Mouse (Mus musculus) spleen, adult 12 weeks (tissue): Measurements from ENCODE around the gene Nln.

Source experiments
- DNase-seq: peaks from one replicate; pipeline ENCODE4 v3.0.0; 2022; ENCODE audit warnings: low spot score

Nln gene

DNA sequence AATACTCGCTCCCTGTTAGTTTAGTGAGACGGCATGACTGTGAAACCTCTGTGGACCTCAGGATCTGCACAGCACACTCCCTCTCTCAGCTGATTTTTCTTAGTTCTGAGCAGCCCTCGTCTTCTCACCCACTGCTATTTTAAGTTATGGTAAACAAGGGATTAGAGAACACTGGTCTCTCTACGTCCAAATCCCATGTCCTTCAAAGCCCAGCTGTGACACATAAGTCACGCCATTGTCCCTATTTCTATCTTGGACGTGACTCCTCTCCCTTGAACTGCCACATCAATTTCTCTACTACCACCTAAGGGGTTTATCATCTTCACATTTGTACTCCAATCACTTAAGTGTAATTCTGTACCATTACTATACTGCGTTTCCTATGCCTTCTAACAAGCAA, 13.5 kb downstream of the Nln start:
- no peak for DNase-seq

DNA sequence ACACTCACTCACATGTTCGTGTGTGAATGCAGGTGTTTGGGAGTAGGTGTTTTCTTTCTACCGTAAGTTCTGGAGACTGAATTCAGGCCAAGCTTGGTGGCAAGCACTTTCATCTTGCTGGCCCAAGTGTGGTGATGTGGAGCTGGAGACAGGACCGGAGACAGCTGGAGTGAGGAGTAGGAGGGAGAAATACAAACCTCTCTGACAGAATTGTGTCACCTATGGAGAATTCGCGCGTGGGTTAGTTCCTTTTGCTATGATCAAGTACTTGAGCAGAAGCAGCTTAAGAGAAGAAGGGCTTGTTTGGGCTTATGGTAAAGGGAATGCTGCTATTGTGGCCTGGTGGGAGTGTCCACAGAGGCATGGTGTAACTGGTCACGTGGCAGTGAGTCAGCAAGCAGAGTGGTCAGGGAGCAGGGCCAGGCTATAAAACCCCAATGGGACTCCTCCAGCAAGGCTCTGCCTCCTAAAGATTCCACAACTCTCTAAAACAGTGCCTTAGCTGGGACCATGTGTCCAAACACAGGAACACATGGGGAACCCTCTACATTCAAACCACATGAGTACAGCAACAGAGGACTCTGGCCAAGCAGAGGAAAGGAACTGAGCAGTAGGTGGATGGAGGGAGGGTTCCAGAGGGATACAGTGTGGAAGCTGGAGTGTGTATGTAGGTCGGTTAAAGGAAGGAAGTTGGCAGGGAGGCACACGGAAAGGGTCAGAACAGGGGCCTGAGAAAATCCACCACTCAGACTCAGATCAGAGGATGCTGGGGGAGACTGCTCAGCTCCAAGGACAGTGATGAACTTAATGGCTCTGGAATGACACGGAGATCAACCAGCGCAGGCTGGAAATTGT, 14.7 kb downstream of the Nln start:
- DNase-seq = no peak

DNA sequence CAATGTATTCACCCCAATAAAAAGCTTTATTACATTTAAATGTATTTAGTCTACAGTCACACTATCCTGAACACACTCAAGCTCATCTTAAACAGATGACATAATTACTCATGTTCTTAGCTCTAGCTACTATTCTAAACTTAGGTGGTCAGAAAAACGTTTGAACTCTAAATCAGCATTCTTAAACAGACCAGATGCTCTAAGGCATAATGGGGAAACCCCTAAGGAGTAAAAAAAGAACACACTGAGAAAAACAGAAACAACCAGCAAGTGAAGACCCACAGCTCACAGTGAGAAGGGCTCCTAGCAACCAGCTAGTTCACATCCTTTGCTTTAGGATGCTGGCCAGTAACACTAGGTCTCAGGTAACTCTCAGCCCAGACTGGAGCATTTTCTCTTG, 17.7 kb downstream of the Nln start:
- no peak for DNase-seq

DNA sequence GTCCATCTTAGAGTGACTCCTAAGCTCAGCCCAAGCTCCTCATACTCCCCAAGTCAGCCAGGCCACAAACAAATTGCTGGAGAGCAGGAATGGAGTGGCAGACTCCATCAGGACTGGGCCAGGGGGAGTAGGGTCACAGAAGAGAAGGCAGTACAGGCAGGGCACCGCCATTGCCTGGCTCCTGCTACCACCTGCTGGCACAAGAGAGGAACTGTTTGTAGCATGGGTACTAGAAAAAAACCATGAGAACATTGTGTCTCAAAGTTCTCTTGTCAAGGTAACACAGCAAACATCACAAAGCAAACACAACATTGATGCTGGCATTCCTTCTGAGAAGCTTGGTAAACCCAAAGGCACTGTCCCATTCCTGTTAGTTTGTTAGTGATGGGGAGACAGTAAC, 20.0 kb downstream of the Nln start:
- DNase-seq = peak; percentile 4

DNA sequence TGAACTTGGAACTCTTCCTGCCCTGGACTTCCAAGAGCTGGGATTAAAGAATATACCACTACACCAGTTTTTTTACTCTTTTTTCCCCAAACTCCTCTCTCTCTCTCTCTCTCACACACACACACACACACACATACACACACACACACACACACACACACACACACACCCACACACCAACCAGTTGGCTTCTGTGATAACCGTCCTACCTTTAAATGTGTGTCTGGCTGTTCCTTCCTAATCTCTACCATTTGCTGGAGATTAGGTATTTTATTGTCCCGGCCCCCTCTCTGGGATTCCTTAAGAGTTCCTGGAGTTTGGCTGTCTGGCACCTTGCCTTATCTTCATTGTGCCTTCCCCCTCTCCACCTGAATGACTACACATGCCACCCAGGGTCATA, 24.8 kb downstream of the Nln start:
- DNase-seq = no peak

DNA sequence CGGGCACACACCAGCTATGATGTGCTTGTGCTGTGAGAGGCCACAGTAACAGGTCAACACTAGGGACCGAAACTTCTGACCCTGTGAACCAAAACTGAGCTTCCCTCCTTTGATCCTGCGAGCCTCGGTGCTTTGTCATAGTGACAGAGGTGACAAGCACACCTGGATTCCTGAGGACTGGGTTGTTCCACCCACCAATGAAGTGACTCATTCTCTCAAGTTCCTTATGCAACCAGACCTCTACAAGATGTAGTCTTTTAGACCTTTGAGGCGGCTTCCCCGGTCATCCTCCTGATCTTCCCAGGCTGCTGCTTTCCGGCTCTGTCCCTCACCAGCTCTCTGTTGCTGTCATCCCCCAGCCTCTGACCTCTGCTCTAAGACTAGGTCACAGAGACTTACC, 26.9 kb downstream of the Nln start:
- no peak for DNase-seq

DNA sequence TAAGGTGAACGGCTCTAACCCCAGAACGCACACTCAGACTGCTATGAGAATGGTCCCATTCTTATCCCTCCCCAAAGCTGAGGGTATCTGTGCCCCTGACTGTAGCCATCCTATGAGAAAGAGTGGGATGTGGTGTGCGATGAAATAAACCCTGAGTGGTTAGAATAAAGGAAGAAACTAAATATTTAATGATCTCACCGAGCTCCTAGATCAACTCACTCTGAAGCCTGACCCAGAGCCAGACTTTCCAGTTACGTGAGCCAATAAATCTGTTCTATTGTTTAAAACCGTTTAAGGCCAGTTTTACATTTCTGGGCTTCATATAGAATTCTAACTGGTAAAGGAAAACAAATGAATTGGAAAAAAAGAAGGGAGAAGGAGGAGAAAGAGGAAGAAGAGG, 32.4 kb downstream of the Nln start:
- DNase-seq = no peak

DNA sequence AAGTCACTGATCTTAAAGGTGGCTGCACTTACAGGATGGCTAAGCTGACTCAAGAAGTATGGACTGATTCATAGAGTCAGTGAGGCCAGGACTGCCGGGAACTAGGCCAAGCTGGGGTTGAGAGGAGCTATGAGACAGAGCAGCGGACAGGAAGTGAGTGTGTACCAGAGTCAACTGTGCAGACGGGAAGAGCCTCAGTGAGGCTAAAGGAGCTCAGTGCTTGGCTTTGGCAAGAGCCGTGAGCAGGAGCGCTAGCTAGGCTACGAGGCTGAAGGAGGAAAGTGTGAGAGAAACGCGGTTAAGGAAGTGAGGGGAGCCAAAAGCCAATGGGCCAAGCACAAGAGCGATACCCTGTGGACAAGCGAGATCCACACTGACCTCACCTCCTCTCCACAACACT, 34.7 kb downstream of the Nln start:
- DNase-seq = no peak

DNA sequence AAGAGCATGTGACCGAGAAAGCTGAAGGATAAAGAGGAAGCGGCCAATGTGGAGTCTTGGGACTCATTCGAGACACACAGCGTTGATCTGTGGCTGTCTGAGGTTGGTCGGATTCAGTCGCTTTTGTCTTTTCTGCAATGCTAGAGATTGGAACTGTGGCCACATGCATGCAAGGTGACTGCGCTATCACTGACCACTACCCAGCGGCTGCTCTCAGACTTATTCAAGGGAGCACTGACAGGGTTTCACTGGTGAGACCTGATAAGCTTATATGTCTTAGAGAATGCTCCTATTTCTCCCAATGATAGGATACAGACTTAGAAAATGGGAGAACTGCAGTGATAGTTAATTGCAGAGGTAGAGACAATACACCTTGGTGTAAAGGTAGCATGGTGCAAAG, 35.2 kb downstream of the Nln start:
- no peak for DNase-seq

DNA sequence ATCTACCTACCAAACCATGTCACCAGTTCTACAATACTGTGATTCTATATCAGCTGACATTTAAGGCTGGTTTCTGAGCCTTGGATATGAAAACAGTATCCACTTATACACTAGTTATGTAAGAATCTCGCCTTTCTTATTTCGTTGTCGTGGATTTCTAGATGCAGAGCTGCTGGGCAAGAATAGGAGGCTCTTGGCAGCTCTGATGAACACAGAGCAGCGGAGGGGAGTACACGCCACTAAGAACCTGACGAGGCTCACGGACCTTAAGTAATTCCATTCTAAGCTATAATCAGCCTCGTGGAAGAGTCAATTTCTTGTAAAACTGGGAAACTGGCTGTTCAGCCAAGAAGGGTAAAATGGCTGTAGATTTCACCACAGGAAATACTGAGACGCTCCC, 37.1 kb downstream of the Nln start:
- DNase-seq = no peak

DNA sequence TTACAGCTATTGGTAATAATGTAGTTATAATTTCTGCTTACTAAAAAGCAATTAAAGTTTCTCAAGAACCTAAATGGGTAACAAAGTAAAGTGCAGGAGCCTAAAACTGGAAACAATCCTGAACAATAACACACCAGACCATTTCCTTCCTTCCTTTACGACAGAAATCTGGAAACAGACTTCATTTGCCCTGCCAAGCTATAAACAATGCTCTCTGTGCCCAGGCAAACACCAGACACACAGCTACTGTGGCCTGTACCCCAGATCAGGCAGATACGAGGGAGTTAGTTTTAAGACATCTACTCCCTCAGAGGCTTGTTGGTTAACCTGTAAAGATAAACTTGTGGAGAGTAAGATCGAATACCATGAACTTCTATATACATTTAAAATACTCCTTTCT, 38.7 kb downstream of the Nln start:
- DNase-seq = no peak

DNA sequence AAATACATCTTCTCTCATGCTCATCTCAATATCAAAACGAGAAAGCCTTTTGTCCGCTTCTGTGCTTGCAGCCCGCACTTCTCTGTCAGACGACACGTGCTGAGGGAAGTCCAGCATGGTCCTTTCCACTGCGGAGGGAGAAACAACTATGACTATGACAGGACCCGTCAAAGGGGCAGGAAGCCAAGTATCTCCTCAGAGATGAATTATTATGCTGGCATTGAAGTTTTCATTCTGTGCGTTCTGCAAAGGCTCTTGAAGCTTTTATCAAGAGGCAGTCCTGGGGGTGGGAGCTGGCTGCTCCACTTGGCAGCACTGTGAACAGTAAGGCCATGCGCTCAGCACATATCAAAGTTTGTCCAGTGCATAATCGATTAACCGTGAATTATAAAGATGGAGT, 40.2 kb downstream of the Nln start:
- DNase-seq = no peak

DNA sequence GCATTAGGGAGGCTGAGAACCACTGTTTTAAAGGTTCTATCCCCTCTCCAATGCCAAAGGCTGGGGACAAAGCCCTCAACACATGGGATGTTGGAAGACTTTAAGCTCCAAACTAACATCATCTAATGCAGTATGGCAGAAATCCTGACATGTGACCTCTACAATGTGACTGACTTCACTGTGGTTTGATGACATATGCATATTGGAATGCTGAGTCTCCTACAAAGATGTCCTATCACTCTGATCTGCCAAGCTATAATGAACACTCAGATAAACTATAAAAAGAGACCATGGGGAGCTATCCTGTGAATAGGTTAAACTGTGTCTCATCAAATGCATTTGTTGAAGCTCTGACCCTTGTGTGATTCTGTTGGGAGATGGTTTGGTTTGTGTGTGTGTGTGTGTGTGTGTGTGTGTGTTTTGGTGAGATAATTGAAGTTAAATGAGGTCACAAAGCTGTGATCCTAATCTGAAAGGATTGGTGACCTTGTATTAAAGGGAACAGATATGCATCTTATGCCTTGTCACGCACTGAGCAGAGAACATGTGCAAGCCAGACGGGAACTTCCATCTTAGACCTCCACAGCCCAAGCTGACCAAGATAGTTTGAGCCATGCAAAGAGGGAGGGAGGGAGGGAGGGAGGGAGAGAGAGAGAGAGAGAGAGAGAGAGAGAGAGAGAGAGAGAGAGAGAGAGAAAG, 43.6 kb downstream of the Nln start:
- DNase-seq = no peak

DNA sequence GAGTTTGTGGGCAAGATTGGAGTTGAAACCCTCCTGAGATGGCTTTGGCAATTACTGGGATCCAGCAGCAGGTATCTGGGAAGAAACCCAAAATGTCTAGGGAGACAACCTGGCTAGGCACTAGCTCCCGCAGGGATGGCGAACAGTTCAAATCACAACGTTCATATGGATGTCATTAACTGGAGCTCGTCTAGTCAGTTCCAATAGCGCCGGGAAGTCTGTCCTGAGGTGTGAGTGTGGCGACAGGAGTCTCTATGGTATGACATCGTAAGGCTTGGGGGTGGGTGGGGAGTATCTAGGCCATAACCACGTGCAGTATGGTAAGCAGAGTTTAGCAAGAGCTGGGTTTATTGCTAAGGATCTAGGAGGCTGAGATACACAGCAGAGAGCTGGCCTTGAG, 46.4 kb downstream of the Nln start:
- no peak for DNase-seq

DNA sequence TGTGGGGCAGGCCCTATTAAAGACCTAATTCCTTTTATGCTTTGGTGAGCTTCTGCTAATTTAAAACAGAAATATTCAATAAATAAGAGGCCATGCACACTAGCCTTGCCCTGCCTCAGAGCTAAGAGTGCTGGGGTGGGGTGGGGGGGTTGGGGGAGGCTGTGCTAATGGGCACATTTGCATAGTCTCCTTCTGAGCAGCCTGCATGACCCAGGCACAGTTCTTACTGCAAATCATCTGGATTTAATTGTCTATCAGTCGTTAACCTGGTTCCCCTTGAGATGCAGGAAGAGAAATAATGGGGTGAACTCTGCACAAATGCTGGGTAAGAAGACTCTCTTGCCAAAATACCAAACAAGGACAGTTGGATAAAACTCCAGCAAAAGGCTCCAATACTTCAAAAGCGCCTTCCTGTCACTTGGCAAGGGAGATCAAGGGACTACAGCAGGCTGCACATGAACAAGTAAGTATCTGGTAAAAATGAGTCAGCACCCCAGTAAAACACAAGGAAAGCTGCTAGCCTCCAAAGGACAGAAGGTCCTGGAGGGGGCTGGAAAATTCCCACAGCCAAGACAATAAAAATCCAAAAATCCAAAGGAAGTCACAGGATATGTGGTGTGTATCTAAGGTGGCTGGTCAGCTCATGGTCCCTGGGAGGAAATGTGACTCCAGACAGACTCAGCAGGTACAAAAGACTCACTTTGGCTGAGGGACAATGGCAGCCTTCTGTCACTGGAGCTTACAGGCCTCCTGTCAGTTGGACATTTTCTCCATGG, 47.3 kb downstream of the Nln start:
- no peak for DNase-seq

DNA sequence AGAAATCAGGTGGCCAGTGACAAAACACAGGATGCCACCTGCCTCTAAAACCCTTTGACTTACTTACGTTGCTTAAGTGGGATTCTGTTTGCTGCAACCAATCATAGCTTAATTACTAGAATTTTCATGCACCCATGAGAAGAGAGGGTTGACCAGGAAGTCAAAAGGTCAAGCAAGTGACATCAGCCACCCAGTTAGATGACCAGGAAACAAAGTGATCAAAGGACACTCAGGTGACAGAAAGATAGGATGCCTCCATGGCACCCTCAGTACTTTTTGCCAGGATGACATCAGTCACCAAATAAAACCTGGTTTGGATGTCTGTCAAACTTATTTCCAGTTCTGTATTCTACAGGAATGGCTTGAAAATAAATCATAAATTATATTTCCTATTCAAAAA, 49.2 kb downstream of the Nln start:
- DNase-seq = no peak

DNA sequence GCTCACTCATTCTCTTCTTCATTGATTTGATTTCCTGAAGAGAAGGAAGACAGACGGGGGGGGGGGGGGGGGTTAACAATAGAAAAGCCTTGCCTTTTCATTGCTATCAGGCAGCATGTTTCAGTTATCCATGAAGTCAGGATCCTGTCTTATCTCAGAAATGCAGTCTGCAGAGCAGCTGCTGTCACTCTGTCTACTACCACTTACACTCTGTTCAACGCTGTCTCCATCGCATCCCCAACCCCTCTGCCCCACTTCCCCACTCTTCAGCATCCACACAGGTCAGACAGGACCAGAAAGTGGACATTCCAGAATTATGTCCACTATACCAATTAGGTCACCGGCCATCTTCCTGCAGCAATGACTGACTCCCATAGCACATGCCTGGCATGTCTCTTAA, 49.9 kb downstream of the Nln start:
- no peak for DNase-seq

DNA sequence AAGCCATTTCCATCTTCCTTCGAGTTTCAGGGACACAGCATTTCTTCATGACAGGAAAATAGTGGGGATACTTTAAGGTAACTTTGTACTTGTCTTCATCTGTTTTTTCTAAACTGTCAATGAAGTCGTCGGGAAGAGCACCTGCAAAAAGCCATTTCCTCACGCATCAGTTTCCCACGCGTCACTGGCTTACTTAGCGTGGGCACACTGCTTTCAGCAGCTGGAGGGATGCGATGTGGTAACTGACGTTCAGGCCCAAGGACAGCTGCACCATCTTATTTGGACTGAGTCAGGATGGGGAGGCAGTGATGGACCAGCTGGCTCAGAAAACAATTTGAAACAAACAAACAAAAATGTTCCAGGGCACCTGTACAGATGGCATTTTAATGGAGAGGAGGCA, 50.7 kb downstream of the Nln start:
- DNase-seq = no peak

DNA sequence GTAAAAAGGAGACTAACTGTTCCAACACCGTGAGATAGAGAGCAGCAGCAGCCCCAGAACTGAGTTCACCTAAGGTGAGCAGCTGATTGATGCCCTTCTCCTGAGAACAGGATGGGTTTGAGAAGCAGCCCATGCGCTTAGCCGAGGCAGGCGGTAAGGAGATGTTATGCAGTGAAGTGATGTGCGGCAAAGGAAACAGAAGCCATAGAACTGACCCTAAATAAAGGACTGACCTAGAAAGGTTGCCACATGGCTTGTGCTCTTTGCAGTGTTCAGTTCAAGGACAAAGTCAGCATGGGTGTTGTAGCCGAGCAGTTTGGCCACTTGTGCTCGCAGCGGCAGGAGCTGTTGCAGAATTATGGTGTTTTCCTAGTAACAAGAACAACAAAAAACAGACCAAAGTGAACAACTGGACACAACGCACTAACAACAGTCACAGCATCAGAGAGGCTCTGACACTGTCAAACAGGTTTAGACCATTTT, 57.1 kb downstream of the Nln start:
- DNase-seq = no peak

DNA sequence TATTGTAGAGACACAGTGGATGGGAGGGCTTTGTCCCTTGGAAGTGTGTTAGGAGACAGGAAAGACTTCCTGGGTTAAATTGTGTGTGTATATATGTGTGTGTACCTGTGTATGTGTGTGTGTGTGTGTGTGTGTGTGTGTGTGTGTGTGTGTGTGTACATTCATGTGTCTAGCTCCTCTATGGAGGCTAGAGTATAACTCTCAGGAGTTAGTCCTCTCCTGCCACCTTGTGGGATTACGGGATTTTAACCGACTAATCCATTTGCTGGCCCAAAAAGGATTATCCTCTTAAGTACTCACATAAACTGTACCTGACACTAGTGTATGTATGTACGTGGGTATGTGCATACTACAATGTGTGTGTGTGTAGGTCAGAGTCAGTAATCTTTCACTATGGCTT, 60.6 kb downstream of the Nln start:
- no peak for DNase-seq

DNA sequence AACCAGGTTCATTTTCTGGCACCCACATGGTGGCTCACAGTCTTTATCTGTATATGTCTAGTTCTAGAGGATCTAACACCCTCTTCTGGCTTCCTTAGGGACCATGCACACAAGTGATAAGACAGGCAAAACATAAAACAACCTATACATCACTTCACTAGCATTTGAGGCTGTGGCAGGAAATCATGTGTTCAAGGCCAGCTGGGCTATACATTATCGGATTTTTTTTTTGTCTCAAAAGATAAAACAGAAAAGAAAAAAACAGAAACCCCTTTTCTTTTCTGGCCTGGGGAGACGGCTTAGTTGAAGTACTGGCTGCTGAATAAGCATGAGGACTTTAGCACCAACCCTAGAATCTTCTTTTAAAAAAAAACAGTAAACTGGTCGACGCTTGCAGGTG, 64.3 kb downstream of the Nln start:
- no peak for DNase-seq

DNA sequence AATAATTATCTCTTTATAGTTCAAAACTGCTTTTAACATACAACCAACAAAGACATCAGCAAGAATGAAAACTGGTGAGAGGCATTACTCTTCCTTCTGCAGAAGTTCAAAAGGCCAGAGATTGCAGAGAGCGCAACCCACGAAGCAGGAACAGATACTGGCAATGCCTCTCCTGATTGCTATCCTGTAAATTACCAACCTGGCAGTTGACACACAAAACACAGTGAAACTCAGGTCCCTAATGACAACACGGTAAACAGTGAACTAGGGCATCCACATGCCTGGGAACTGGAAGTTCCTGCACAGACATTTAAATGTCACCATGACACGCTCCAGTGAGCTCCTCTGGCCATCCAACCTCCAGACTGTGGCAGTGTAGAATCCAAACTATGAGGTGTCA, 65.1 kb downstream of the Nln start:
- DNase-seq = no peak

DNA sequence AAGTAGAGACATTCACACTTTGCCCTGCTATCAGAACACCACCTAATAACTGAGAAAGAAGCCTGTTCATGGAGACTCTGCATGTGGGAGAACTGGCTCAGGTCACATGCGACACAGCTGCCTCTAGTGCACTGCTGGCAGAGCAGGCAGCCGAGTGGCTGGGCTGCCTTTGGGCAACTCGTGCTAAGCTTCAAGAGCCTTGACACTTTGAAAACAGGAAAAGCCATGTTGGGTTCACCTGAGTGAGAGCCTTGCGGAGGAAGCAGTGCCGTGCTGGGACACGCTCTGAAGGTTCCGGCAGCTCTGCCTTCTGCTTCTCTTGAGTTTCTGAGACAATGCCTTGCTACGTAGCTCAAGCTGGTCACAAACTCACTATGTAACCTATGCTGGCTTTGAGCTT, 66.7 kb downstream of the Nln start:
- DNase-seq = no peak
